Mouse (Mus musculus) testis, postnatal 10 days (tissue): ENCODE data around the gene Nudt11.
A peak's percentile ranks its signal among the peaks of the same experiment; 100 is the strongest.
"Not testable (repeated sequence)": the region's sequence is repeated elsewhere in the genome, so short reads cannot be mapped to it uniquely, and the experiment has no call there.

Source experiments
- DNase-seq: peaks from one replicate; pipeline ENCODE4 v3.0.0; 2021; ENCODE audit warnings: low spot score

Nudt11 gene

DNA sequence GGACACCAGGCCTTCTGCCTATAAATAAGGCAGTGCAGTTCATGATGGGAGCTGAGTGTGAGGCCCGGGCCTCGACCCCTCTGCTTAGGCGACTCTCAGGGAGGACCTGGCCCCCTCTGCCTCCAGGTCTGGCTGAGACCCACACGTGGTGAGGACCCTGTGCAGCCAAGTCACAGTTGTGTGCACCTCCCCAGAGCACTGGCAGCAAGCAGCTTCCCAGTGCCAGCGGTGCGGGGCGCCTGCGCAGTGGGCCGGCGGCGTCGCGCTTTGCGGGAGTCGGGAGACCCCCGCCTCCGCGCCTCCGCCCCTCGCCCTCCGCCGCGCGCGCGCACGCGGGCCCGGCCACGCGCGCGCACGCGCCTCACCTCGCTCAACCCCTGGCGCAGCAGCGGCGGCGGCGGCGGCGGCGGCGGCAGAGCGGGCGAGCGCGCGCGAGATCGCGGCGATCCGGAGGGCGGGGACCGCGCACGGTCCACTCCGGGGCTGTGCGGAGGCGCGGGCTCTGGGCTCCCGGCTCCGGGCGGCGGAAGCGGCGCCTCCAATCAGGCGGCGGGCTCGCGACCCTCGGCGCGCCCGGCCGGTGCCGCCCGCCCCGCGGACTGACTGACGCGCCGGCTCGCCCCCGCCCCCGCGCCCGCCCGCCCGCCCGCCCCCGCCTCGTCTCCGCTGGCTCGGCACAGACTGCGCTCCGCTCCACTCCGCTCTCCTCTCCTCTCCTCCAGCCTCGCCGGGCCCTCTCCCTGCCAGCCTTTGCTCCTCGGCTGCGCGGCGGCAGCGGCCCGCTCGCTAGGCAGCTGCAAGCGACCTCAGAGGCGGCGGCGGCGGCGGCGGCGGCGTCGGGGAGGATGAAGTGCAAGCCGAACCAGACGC, at the start of gene Nudt11:
Nudt11 (plus strand) TSS at position 388 of the 870 bp plus-strand sequence.
- DNase-seq = peak; percentile 48

DNA sequence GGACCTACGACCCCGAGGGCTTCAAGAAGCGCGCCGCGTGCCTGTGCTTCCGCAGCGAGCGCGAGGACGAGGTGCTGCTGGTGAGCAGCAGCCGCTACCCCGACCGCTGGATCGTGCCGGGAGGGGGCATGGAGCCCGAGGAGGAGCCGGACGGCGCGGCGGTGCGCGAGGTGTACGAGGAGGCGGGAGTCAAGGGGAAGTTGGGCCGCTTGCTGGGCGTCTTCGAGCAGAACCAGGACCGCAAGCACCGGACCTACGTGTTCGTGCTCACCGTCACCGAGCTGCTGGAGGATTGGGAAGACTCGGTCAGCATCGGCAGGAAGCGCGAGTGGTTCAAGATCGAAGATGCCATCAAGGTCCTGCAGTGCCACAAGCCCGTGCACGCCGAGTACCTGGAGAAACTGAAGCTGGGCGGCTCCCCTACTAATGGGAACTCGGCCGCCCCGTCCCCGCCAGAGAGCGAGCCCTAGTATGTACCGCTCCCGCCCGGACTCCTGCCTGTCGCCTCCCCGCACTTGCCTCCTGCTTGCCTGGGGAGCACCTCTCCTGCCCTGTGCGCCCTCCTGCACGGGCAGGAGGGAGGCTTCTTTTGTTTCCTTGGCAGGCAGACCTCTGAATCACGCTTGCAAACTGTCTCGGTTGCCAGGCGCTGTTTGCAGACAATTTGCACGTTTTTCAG, 822 bp downstream of the Nudt11 start:
- not testable (repeated sequence) for DNase-seq

- DNase-seq = no peak
These were observed 14.3 kb downstream of the Nudt11 start for GRCm38 (mm10) chrX:6061563-6061962.

DNA sequence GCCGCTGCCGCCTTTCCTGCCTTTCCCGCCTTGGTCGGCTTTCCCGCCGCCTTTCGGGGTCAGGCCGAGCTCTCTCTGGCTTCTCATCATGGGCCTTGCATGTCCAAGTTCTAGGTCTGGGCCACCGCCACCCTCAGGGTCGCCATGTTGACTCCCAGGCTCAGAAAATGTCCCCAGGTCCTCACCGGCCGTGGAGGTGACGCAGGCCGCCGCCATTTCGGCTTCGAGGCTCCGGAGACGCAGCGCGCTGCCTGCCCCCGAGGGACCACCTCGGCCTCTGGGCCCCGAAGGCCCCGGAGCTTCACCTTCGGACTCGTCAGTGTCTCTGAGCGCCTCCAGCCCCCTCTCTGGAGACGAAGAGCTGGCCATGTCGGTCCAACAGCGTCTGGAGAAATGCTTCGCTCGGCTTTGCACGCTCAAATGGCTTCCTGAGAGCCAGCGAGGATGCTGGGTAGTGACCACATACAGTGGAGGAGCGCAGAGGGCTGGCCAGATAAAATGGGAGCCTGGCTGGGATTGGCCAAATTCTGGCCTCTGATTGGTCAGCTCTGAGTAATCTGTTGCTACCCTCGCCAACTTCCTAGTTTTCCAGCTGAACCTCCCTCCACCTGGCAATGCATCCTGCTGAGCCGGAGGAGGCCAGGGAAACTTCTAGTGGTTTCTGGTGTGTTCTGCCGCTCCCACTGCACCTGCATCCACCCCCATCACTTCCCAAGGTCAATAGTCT, 35.9 kb downstream of the Nudt11 start, which contains the start of gene AU022751:
AU022751 (minus strand) TSS at position 466 of the 727 bp plus-strand sequence.
- DNase-seq = peak; percentile 33

DNA sequence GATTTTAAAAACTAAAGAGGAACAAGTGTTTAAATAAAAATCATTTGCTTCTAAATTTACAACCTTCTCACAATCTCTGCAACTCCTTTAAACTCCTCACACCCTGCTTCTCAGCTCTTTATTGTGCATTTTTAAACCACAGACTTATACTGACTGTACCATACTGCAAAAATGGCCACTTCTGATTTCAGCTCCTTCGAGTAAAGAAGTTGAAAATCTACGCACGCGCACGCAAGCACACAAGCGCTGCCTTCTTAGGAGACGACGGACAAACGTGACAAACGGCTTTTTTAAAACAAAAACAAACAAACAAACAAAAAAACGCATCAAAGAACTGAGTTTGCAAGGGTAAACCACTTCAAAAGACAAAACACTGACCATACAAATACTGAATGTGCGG, 44.3 kb downstream of the Nudt11 start:
- no peak for DNase-seq

DNA sequence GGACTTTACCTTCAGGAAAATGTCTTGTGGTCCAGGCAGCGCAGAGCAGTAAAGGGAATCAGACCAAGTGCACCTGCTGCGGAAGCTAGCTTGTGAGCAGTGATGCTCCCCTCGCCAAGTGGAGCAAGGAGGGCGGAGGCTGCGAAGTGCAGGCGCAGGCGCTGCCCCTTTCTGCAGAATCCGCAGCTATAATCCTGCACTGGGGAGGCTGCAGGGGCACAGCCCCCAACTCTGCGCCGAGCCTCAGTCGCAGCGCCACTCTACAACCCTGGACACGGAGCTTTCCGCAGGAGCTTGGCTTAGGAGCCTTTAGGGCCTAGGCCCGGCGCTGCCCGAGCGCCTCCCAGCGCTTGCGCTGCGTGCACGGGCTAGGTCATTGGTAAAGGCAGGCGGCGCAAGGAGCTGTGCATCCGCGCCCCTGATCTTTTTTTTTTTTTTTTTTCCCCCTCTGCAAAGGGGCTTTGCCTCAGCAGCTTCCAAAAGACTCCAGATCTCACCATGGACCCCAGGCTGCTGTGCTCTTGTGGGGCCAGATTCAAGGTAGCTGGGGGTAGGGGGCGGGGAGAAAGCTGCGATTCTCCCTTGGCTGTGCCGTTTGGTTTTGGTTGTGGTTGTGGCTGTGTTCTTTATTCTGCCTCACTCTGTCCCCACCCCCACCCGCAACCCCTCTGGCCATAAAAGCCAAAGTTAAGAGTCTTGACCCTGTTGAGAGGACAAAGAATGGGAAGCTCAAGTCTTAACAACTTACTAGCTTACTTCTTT, 44.9 kb downstream of the Nudt11 start:
- DNase-seq = peak; percentile 55
